Mouse (Mus musculus) B cell, adult (primary cell): ENCODE results near the gene Gm17654. TPM values are rescaled to one million over a fixed set of nuclear protein-coding genes. Genes with fewer than 3 reads are reported as not detected.

Experiments
- total RNA-seq: library from RNA; stranded (reverse); gene quantifications from 4 replicates; pipeline ENCODE4 v1.2.4, GENCODE M21; 2023; ENCODE audit not compliant: inconsistent age

Gm17654 gene
- not detected in 4 replicates for total RNA-seq

DNA sequence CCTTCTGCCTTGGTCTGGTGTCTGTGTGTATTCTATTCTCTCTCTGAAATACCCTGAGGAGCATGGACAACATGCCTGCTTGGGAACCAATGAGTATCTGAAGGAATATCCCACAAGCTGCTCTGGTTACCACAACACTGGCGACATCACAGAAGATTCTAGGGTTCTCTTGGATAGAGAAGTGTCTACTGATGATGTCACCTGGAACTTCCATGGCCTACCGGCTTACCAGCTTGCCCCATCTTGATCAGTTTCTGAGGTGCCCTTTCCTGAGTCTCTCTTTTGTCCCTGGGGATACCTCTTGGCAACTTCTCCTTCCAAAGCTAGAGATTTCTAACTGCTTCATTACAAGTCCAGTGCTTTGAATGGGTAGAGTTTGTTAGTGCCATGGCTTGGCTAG, at the start of gene Gm17654:
Gm17654 (minus strand) TSS at position 101 of the 400 bp plus-strand sequence.

DNA sequence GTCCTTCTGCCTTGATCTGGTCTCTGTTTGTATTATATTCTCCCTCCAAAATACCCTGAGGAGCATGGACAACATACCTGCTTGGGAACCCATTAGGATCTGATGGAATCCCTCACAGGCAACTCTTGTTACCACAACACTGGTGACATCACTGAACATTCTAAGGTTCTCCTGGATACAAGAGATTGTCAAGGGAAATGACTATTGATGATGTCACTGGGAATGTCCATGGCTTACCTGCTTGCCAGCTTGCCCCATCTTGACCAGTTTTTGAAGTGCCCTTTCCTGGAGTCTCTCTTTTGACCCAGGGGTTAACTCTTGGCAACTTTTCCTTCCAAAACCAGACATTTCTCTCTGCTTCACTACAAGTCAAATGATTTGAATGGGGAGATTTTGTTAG, 29.0 kb upstream of the Gm17654 start, which contains the start of gene Gm10375:
Gm10375 (minus strand) TSS at position 101 of the 400 bp plus-strand sequence.

DNA sequence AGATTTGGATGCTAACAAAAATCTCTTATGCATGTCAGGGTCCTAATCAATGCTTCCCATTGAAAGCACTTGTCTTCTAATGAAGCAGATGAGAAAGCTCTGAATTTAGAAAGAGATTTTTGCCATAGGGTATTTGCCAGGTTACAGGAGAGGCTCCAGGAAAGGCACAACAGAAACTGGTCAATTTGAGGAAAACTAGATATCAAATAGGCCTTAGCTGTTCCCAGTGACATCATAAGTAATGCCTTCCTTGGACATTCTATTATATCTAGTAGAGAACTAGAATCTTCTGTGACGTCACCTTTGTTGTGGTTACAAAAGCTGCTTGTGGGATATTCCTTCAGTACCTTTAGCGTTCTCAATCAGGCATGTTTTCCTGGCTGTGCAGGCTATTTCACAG, 35.7 kb downstream of the Gm17654 start, which contains the start of gene Gm5799:
Gm5799 (plus strand) TSS at position 301 of the 400 bp plus-strand sequence.

Other genes starting within 250 kb of the Gm17654 start
- not detected in 4 replicates for gene 1700001F09Rik, start 231.3 kb downstream of the Gm17654 start, total RNA-seq
- gene Gm8138, start 162.8 kb downstream of the Gm17654 start, total RNA-seq: not detected in 4 replicates
- gene Gm5799, start 35.6 kb downstream of the Gm17654 start, total RNA-seq: not detected in 4 replicates
- gene Gm10375, start 28.9 kb upstream of the Gm17654 start, total RNA-seq: not detected in 4 replicates
- gene Gm8165, start 98.1 kb upstream of the Gm17654 start, total RNA-seq: not detected in 4 replicates
- gene Gm7324, start 118.7 kb upstream of the Gm17654 start, total RNA-seq: 1.1 to 2.1 TPM (median 1.6 TPM) in 4 replicates
- not detected in 4 replicates for gene Gm16506, start 148.3 kb upstream of the Gm17654 start, total RNA-seq
- gene Gm6526, start 168.7 kb upstream of the Gm17654 start, total RNA-seq: not detected in 4 replicates
- gene Gm8180, start 205.6 kb upstream of the Gm17654 start, total RNA-seq: not detected in 4 replicates